Mouse (Mus musculus) hindbrain, embryonic 12.5 days (tissue): Measurements from ENCODE around the gene Gm14139. TPM values are rescaled to one million over a fixed set of nuclear protein-coding genes. Genes with fewer than 3 reads are reported as not detected.
"Not testable (repeated sequence)": the region's sequence is repeated elsewhere in the genome, so short reads cannot be mapped to it uniquely, and the experiment has no call there.

Experiments
- ATAC-seq: fragments of 200-750 bp; cut with Nextera tagmentation; 2 replicates; pipeline ENCODE4 v1.8.0; 2017; ENCODE audit warnings: moderate TSS enrichment; ENCODE audit not compliant: low FRiP score
- H3K27ac ChIP-seq: fragments of 300-500 bp; sonication (generic); 2 replicates; pipeline ENCODE4 v1.5.1; 2016; ENCODE audit warnings: mild to moderate bottlenecking
- H3K27me3 ChIP-seq: fragments of 300-500 bp; sonication (generic); 2 replicates; pipeline ENCODE4 v1.6.1; 2016; ENCODE audit warnings: mild to moderate bottlenecking
- H3K36me3 ChIP-seq: fragments of 300-500 bp; sonication (generic); 2 replicates; pipeline ENCODE4 v1.6.1; 2016; ENCODE audit warnings: mild to moderate bottlenecking
- H3K4me1 ChIP-seq: fragments of 300-500 bp; sonication (generic); 2 replicates; pipeline ENCODE4 v1.6.1; 2016
- H3K4me2 ChIP-seq: fragments of 300-500 bp; sonication (generic); replicated peaks from 2 replicates; pipeline ENCODE4 v1.6.1; 2016; ENCODE audit warnings: mild to moderate bottlenecking
- H3K4me3 ChIP-seq: fragments of 300-500 bp; sonication (generic); 2 replicates; pipeline ENCODE4 v1.5.1; 2016; ENCODE audit warnings: mild to moderate bottlenecking
- H3K9ac ChIP-seq: fragments of 300-500 bp; sonication (generic); 2 replicates; pipeline ENCODE4 v1.6.1; 2016; ENCODE audit warnings: mild to moderate bottlenecking, moderate library complexity
- H3K9me3 ChIP-seq: fragments of 300-500 bp; sonication (generic); replicated peaks from 2 replicates; pipeline ENCODE4 v1.6.1; 2016; ENCODE audit warnings: mild to moderate bottlenecking
- WGBS: fragments of 180-500 bp; shearing (Covaris S2); methylation state at CpG from one replicate; pipeline ENCODE4 v1.1.7; 2016; 5-methylcytosine and 5-hydroxymethylcytosine counted together
- polyA plus RNA-seq: library from polyadenylated mRNA; unstranded; fragments of >200 nt; fragmentation: Nextera tagmentation; extraction: Ambion mirVana; gene quantifications from 2 replicates; pipeline ENCODE4 v1.2.1, GENCODE M21; 2016

The Gm14139 gene
- not detected in 2 replicates for polyA plus RNA-seq

DNA sequence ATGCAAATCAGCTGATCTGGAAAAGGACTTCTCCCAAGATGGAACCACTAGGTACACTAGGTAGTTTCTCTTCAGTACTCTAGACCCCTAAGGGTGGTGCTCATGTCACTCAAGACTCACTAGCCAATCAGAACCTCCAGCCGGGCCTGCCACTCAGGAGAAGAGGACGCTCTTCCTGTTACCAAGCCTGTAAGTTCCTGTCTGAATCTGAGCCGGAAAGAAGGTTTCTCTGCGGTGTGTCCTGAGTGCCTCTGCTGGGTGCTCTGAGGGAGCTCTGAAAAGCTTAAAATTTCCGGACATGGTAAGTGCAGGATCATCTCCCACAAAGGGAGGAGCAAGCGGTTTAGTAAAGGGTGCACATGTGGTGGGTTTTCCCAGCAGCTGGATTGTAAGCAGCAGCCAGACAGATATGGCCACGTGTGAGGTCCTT is at the start of gene Gm14139:
Gene Gm14139 (plus strand): TSS at position 186 of the 430 bp plus-strand sequence.
- H3K36me3 ChIP-seq, H3K4me3 ChIP-seq, H3K4me2 ChIP-seq, ATAC-seq, H3K9ac ChIP-seq, H3K4me1 ChIP-seq, H3K27me3 ChIP-seq, H3K27ac ChIP-seq: not testable (repeated sequence)
- WGBS: 77% methylated on average over 7 of the region's 7 CpGs
- peaks cover 15% of the 10 kb centered on the region; the same call in 1 of the 2 replicates for H3K9me3 ChIP-seq

DNA sequence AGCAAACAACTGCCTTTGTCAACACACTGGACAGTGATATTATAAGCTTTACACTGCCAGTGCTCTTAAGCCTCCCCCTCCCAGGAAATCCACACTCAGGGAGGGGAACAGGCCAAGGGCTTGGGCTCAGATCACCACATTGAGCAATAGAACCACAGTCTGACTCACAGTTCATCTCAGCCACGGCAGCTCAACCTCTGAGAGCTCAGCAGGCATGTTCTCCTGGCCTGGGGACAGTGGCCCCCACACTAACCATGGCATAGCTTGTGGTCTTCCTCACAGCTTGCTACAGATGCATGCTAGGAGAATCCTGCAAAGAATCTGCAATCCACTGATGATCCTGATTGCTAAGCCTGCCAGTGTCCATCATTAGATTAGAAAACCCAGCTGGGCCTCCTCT is 49.6 kb upstream of the Gm14139 start:
- Histone ChIP-seq H3K36me3 (peaks cover 34% of the 10 kb centered on the region), H3K9me3 (peaks cover 23% of the 10 kb centered on the region)
- H3K27ac ChIP-seq, H3K4me2 ChIP-seq, H3K4me3 ChIP-seq, H3K9ac ChIP-seq, H3K4me1 ChIP-seq, H3K27me3 ChIP-seq, ATAC-seq: not testable (repeated sequence)
- 92% methylated on average over 1 of the region's 1 CpGs for WGBS

DNA sequence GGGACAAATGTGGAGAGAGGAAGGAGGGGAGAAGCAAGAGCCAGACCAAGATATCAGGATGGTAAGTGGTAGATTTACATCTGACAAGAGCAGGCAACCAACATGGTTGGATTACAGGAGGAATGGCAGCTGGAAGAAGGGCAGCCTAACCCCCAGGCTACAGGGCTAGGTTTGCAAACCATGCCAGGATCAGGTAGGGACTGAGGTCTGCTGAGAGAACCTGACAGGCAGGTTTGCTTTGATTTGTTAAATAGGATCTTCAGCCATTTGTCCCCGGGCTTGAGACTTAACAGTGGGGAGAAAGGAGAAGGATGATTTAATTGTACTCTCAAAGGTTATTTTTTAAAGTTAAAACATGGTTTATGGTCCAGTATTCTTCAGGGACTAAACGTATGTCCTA is 48.8 kb upstream of the Gm14139 start:
- peaks cover 22% of the 10 kb centered on the region for H3K9me3 ChIP-seq
- H3K9ac ChIP-seq: no peak overlapping the region
- 85% methylated on average over 2 of the region's 2 CpGs for WGBS
- no peak overlapping the region for H3K4me3 ChIP-seq
- H3K36me3 ChIP-seq: peaks cover 33% of the 10 kb centered on the region
- H3K27me3 ChIP-seq: no peaks in the 10 kb centered on the region
- no peak overlapping the region for H3K4me2 ChIP-seq
- no peak for ATAC-seq
- H3K4me1 ChIP-seq: peaks cover 7% of the 10 kb centered on the region
- no peak overlapping the region for H3K27ac ChIP-seq

GRCm38 (mm10) chr2:150136435-150136897 is 45.1 kb upstream of the Gm14139 start, which contains the start of gene Zfp120:
Gene Zfp120 (minus strand): TSS chr2:150136708.
- Histone ChIP-seq H3K9ac (peak within 1 kb of the TSS; percentile 82), H3K27me3 (no peaks in the 10 kb centered on the region), H3K9me3 (no peaks in the 10 kb centered on the region), H3K4me3 (peak within 1 kb of the TSS; percentile 78), H3K4me1 (peaks cover 7% of the 10 kb centered on the region), H3K27ac (peak within 1 kb of the TSS; percentile 48; the same call in 1 of the 2 replicates), H3K36me3 (peaks cover 19% of the 10 kb centered on the region), H3K4me2 (peak within 1 kb of the TSS; percentile 66)
- ATAC-seq: peak; percentile 100
- under 1% methylated on average over 13 of the region's 13 CpGs for WGBS

- no peaks in the 10 kb centered on the region for H3K27me3 ChIP-seq
Observed at GRCm38 (mm10) chr2:150166703-150167102, 14.9 kb upstream of the Gm14139 start.

DNA sequence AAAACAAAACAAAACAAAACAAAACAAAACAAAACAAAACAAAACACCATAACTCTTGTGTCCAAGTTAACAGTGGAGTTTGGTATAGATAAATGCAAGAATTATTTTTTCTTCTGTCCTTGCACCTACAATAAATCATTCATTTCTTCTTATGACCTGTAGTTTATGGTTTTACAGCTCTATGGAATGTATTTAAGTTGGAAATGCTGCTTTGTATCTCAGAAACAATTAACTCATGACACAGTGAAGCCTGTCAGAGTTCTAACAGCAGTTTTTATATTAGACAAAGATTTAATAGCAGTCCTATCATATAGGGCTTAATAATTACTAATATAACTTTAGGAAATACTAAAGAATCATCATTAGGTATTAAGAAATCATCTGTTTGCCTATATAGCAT is 7.7 kb upstream of the Gm14139 start:
- Histone ChIP-seq H3K4me1 (no peaks in the 10 kb centered on the region), H3K36me3 (no peaks in the 10 kb centered on the region), H3K27me3 (no peaks in the 10 kb centered on the region), H3K27ac (no peak overlapping the region), H3K9me3 (peaks cover 15% of the 10 kb centered on the region; the same call in 1 of the 2 replicates), H3K9ac (no peak overlapping the region), H3K4me3 (no peak overlapping the region), H3K4me2 (no peak overlapping the region)
- ATAC-seq: no peak

More at GRCm38 (mm10) chr2:150166703-150167102, 14.9 kb upstream of the Gm14139 start:
- Histone ChIP-seq H3K4me1 (no peaks in the 10 kb centered on the region), H3K27ac (no peak overlapping the region), H3K36me3 (no peaks in the 10 kb centered on the region), H3K4me3 (no peak overlapping the region), H3K9ac (no peak overlapping the region), H3K4me2 (no peak overlapping the region), H3K9me3 (no peaks in the 10 kb centered on the region)
- ATAC-seq: no peak

- H3K4me2 ChIP-seq, H3K36me3 ChIP-seq, H3K27me3 ChIP-seq, H3K9ac ChIP-seq, H3K4me3 ChIP-seq, H3K27ac ChIP-seq, ATAC-seq, H3K4me1 ChIP-seq: not testable (repeated sequence)
- 82% methylated on average over 4 of the region's 4 CpGs for WGBS
- peaks cover 15% of the 10 kb centered on the region; the same call in 1 of the 2 replicates for H3K9me3 ChIP-seq
Observed at GRCm38 (mm10) chr2:150179579-150179978, 2.0 kb upstream of the Gm14139 start, which contains the start of gene Gm10770. Gene Gm10770 (minus strand): TSS chr2:150179679.

DNA sequence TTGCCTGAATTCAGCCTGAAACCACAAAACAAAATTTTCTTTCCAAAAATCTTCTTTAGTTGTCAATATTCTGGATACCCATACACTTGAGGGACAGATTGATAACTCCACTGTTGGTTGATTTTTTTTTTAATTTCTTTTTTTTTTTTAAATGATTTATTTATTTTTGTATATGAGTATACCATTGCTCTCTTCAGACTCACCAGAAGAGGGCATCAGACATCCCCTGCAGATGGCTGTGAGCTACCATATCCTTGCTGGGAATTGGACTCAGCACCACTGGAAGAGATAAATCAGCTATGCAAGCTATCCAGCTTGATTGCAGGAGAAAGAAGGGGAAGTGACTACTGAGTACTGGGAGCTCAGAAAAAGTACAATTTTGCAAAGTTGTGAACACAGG is 509 bp upstream of the Gm14139 start:
- not testable (repeated sequence) for H3K9ac ChIP-seq, H3K4me1 ChIP-seq, H3K27ac ChIP-seq, H3K36me3 ChIP-seq, ATAC-seq, H3K27me3 ChIP-seq, H3K4me2 ChIP-seq, H3K4me3 ChIP-seq
- peaks cover 15% of the 10 kb centered on the region; the same call in 1 of the 2 replicates for H3K9me3 ChIP-seq

GRCm38 (mm10) chr2:150217600-150218362 is 36.2 kb downstream of the Gm14139 start, which contains the start of gene Zfp937:
Gene Zfp937 (plus strand): TSS chr2:150218073.
- not testable (repeated sequence) for H3K9me3 ChIP-seq, H3K36me3 ChIP-seq, H3K4me1 ChIP-seq, H3K27me3 ChIP-seq
- peak within 1 kb of the TSS; percentile 55; the same call in 1 of the 2 replicates for H3K27ac ChIP-seq
- WGBS: 3% methylated on average over 15 of the region's 15 CpGs
- H3K9ac ChIP-seq: peak within 1 kb of the TSS; percentile 47; the same call in 1 of the 2 replicates
- ATAC-seq: peak; percentile 100
- peak within 1 kb of the TSS; percentile 51 for H3K4me2 ChIP-seq
- peak within 1 kb of the TSS; percentile 44 for H3K4me3 ChIP-seq

DNA sequence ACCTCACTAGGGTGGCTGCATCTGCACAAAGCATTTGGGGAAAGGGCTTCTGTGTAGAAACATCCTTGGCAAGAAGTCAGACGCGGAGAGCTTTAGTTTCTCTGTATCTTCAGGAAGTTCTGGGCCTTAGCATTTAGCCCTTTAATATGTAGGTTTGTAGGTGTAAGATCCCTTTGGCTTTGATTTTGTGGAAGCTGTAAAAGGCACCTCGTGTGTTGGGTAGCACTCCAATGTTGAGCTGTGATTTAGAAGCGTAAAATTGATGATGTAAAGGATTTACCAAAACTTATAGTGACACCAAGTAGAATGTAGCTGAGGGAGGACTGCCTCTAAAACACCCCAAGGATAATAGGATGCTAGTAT is 36.8 kb downstream of the Gm14139 start:
- peak overlapping the region; percentile 55; the same call in 1 of the 2 replicates for H3K27ac ChIP-seq
- 26% methylated on average over 4 of the region's 4 CpGs for WGBS
- H3K9ac ChIP-seq: peak overlapping the region; percentile 47; the same call in 1 of the 2 replicates

DNA sequence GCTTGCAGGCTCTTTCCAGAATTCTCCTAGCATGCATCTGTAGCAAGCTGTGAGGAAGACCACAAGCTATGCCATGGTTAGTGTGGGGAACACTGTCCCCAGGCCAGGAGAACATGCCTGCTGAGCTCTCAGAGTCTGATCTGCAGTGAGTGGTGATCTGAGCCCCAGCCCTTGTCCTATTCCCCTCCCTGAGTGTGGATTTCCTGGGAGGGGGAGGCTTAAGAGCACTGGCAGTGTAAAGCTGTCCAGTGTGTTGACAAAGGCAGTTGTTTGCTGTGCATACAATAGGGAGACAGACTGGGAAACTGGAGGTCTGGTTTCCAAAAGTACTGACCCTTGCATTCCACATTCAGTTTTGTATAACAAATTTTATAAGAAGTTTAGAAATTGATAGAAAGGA is 41.7 kb downstream of the Gm14139 start:
- H3K27ac ChIP-seq, H3K27me3 ChIP-seq, H3K4me1 ChIP-seq, H3K36me3 ChIP-seq, H3K9me3 ChIP-seq, ATAC-seq, H3K4me2 ChIP-seq, H3K9ac ChIP-seq, H3K4me3 ChIP-seq: not testable (repeated sequence)

More for the DNA sequence above, 36.8 kb downstream of the Gm14139 start:
- H3K9me3 ChIP-seq, ATAC-seq, H3K36me3 ChIP-seq, H3K27me3 ChIP-seq, H3K4me1 ChIP-seq: not testable (repeated sequence)
- Histone ChIP-seq H3K4me2 (peak overlapping the region; percentile 51), H3K4me3 (peak overlapping the region; percentile 44)
